Mouse (Mus musculus): Measurements from ENCODE around the gene Klf11. TPM values are rescaled to one million over a fixed set of nuclear protein-coding genes. Genes with fewer than 3 reads are reported as not detected.

The Klf11 gene
- total and polyA plus RNA-seq, 3 experiments, result 7.2 to 9.2 (median 7.3) TPM

GRCm38 (mm10) chr12:24650415-24651062 is 535 bp upstream of the Klf11 start:
- Histone ChIP-seq H3K27me3 (replicated peaks) (no peaks in the 10 kb centered on the region), H3K4me1 (ENCODE audit: control insufficient read depth in 1 of 2, insufficient read depth in 2 of 2) (peaks cover 28 to 48% of the 10 kb centered on the region in 2 experiments), H3K9me3 (replicated peaks; ENCODE audit: low read length) (no peaks in the 10 kb centered on the region), H3K4me2 (ENCODE audit: insufficient read depth, low read depth, poor library complexity, severe bottlenecking) (peak overlapping the region; percentile 60), H3K27ac (ENCODE audit: insufficient read depth, low read depth) (no peak overlapping the region), H3K36me3 (replicated peaks in 1 of 2; ENCODE audit: control insufficient read depth in 1 of 2, insufficient read depth in 1 of 2, low read length in 1 of 2) (peaks cover 5 to 21% of the 10 kb centered on the region in 2 experiments), H3K79me2 (replicated peaks; ENCODE audit: control insufficient read depth, extremely low read depth, insufficient read depth, poor library complexity, severe bottlenecking) (peaks cover 14% of the 10 kb centered on the region), H3K9ac (ENCODE audit: insufficient read depth, low read depth) (peak overlapping the region; percentile 21; the same call in 1 of the 2 replicates), H3K4me3 (replicated peaks in 1 of 3; ENCODE audit: low read depth in 2 of 3, low read length in 2 of 3, poor library complexity in 1 of 3) (peak overlapping the region; percentile 49 to 93 (median 54))
- dilution Hi-C loops (cut with MboI; ENCODE audit: extremely low pct_ligation_motif_present, extremely low pct_unique_long_range_greater_than_20kb, low sequenced_read_pairs), result no loop called here
- no peak for DNase-seq (ENCODE audit: extremely low read depth)
- in situ Hi-C loops (cut with MboI; ENCODE audit: low pct_ligation_motif_present, low pct_unique_long_range_greater_than_20kb, low sequenced_read_pairs), result no loop called here
- TF ChIP-seq SMC3 (IDR thresholded peaks at IDR 0.05; ENCODE audit: low read depth, low read length) (no peak), RCOR1 (conservative IDR thresholded peaks at IDR 0.05; ENCODE audit: low read depth, low read length) (no peak), BHLHE40 (IDR thresholded peaks at IDR 0.05; ENCODE audit: low read depth, low read length) (no peak), ZNF384 (IDR thresholded peaks at IDR 0.05; ENCODE audit: low read depth, low read length) (no peak), SIN3A (IDR thresholded peaks at IDR 0.05; ENCODE audit: low read length) (no peak), USF2 (conservative IDR thresholded peaks at IDR 0.05; ENCODE audit: low read depth, low read length) (no peak), PAX5 (IDR thresholded peaks at IDR 0.05; ENCODE audit: low read length) (no peak), TBP (conservative IDR thresholded peaks at IDR 0.05; ENCODE audit: low read depth, low read length) (no peak), MAZ (IDR thresholded peaks at IDR 0.05; ENCODE audit: low read depth, low read length) (no peak), ZMIZ1 (IDR thresholded peaks at IDR 0.05; ENCODE audit: low read depth, low read length) (no peak), RAD21 (IDR thresholded peaks at IDR 0.05; ENCODE audit: low read depth, low read length) (no peak), MAX (IDR thresholded peaks at IDR 0.05; ENCODE audit: low read length) (no peak), EP300 (IDR thresholded peaks at IDR 0.05; ENCODE audit: low read length) (no peak), ETS1 (conservative IDR thresholded peaks at IDR 0.05; ENCODE audit: low read depth, low read length) (no peak), ZC3H11A (IDR thresholded peaks at IDR 0.05; ENCODE audit: low read depth, low read length) (no peak), MXI1 (IDR thresholded peaks at IDR 0.05; ENCODE audit: low read depth, low read length) (no peak), TCF12 (IDR thresholded peaks at IDR 0.05; ENCODE audit: low read depth, low read length) (no peak)

- H3K36me3 ChIP-seq (replicated peaks in 1 of 2; ENCODE audit: control insufficient read depth in 1 of 2, insufficient read depth in 1 of 2, low read length in 1 of 2), result peaks cover 14 to 33% of the 10 kb centered on the region in 2 experiments
- in situ Hi-C loops (cut with MboI; ENCODE audit: low pct_ligation_motif_present, low pct_unique_long_range_greater_than_20kb, low sequenced_read_pairs), result no loop called here
- peak overlapping the region; percentile 89 for H3K27ac ChIP-seq (ENCODE audit: insufficient read depth, low read depth)
- H3K27me3 ChIP-seq (replicated peaks), result no peaks in the 10 kb centered on the region
- peak overlapping the region; percentile 58 for H3K9ac ChIP-seq (ENCODE audit: insufficient read depth, low read depth)
- H3K79me2 ChIP-seq (replicated peaks; ENCODE audit: control insufficient read depth, extremely low read depth, insufficient read depth, poor library complexity, severe bottlenecking), result peaks cover 14% of the 10 kb centered on the region
- H3K4me2 ChIP-seq (ENCODE audit: insufficient read depth, low read depth, poor library complexity, severe bottlenecking), result peak overlapping the region; percentile 14
- H3K4me3 ChIP-seq (replicated peaks in 1 of 3; ENCODE audit: low read depth in 2 of 3, low read length in 2 of 3, poor library complexity in 1 of 3), result peak overlapping the region; percentile 60 to 93 (median 92)
- peak; percentile 98 for DNase-seq (ENCODE audit: extremely low read depth)
- dilution Hi-C loops (cut with MboI; ENCODE audit: extremely low pct_ligation_motif_present, extremely low pct_unique_long_range_greater_than_20kb, low sequenced_read_pairs), result no loop called here
- H3K9me3 ChIP-seq (replicated peaks; ENCODE audit: low read length), result no peaks in the 10 kb centered on the region
- H3K4me1 ChIP-seq (ENCODE audit: control insufficient read depth in 1 of 2, insufficient read depth in 2 of 2), result peaks cover 32 to 60% of the 10 kb centered on the region in 2 experiments
- no peak for TF ChIP-seq USF2 (conservative IDR thresholded peaks at IDR 0.05; ENCODE audit: low read depth, low read length)
- TF ChIP-seq RCOR1 (conservative IDR thresholded peaks at IDR 0.05; ENCODE audit: low read depth, low read length), result no peak
- peak; percentile 50 for TF ChIP-seq JUN (IDR thresholded peaks at IDR 0.05; ENCODE audit: insufficient read depth, low read depth, low read length)
- no peak; the same call in 1 of the 2 replicates for TF ChIP-seq MXI1 (IDR thresholded peaks at IDR 0.05; ENCODE audit: low read depth, low read length)
- TF ChIP-seq PAX5 (IDR thresholded peaks at IDR 0.05; ENCODE audit: low read length), result no peak
- TF ChIP-seq CHD2 (IDR thresholded peaks at IDR 0.05; ENCODE audit: low read length), result 0 out of 2 replicates have a peak, but pooled peaks have one; percentile 22
- TF ChIP-seq MEF2A (IDR thresholded peaks at IDR 0.05; ENCODE audit: borderline replicate concordance, low read depth, low read length), result peak; percentile 98
- TF ChIP-seq MYC (IDR thresholded peaks at IDR 0.05; ENCODE audit: low read depth, low read length), result no peak
- no peak for TF ChIP-seq MAFK (IDR thresholded peaks at IDR 0.05; ENCODE audit: insufficient replicate concordance, low read length)
- TF ChIP-seq NRF1 (IDR thresholded peaks at IDR 0.05; ENCODE audit: low read depth, low read length), result peak; percentile 35; the same call in 1 of the 2 replicates
- peak; percentile 66; the same call in 1 of the 2 replicates for TF ChIP-seq E2F4 (IDR thresholded peaks at IDR 0.05; ENCODE audit: insufficient replicate concordance, low read depth, low read length)
- TF ChIP-seq EP300 (IDR thresholded peaks at IDR 0.05; ENCODE audit: low read length), result 0 out of 2 replicates have a peak, but pooled peaks have one; percentile 21
- TF ChIP-seq RAD21 (IDR thresholded peaks at IDR 0.05; ENCODE audit: low read depth, low read length), result no peak
- peak; percentile 44; the same call in 1 of the 2 replicates for TF ChIP-seq SIN3A (IDR thresholded peaks at IDR 0.05; ENCODE audit: low read length)
- TF ChIP-seq HCFC1 (IDR thresholded peaks at IDR 0.05; ENCODE audit: low read depth, low read length), result no peak
- 0 out of 2 replicates have a peak, but pooled peaks have one; percentile 11 for TF ChIP-seq BHLHE40 (IDR thresholded peaks at IDR 0.05; ENCODE audit: low read depth, low read length)
- no peak for TF ChIP-seq ZKSCAN1 (IDR thresholded peaks at IDR 0.05; ENCODE audit: borderline replicate concordance, low read depth, low read length)
- TF ChIP-seq ZNF384 (IDR thresholded peaks at IDR 0.05; ENCODE audit: low read depth, low read length), result no peak
- no peak for TF ChIP-seq POLR2A (IDR thresholded peaks at IDR 0.05; ENCODE audit: low read depth, low read length)
- TF ChIP-seq JUND (conservative IDR thresholded peaks at IDR 0.05; ENCODE audit: low read depth, low read length), result no peak; the same call in 1 of the 2 replicates
- TF ChIP-seq TBP (conservative IDR thresholded peaks at IDR 0.05; ENCODE audit: low read depth, low read length), result 0 out of 2 replicates have a peak, but pooled peaks have one; percentile 29
Observed at GRCm38 (mm10) chr12:24651642-24652342, 718 bp downstream of the Klf11 start.
